Mouse (Mus musculus): ENCODE data around the gene Srcap. TPM values are rescaled to one million over a fixed set of nuclear protein-coding genes. Genes with fewer than 3 reads are reported as not detected.

Gene Srcap
- polyA plus RNA-seq, 1 experiment from 2014 or later, result 68.0 TPM

Small RNAs within 50 kb of the gene (microRNA-seq; reads per million reads assigned to microRNA genes)
- gene Gm47278 (not detected), gene Mir7060 (0.55 reads per million)

Other genes with a start within 250 kb of the Srcap start
- 59.9 and 62.3 TPM in 2 replicates for gene Sephs2, start 237.9 kb upstream of the Srcap start, polyA plus RNA-seq (2015; fragmentation: Nextera tagmentation; extraction: Ambion mirVana)
- gene Itgal, start 215.7 kb upstream of the Srcap start, polyA plus RNA-seq (2015; fragmentation: Nextera tagmentation; extraction: Ambion mirVana), result 0.19 and 0.37 TPM in 2 replicates
- 19.1 and 19.2 TPM in 2 replicates for gene Zfp768, start 166.4 kb upstream of the Srcap start, polyA plus RNA-seq (2015; fragmentation: Nextera tagmentation; extraction: Ambion mirVana)
- gene Zfp747, start 135.9 kb upstream of the Srcap start, polyA plus RNA-seq (2015; fragmentation: Nextera tagmentation; extraction: Ambion mirVana), result 10.3 and 10.5 TPM in 2 replicates
- 5.2 and 6.6 TPM in 2 replicates for gene 9130019O22Rik, start 124.8 kb upstream of the Srcap start, polyA plus RNA-seq (2015; fragmentation: Nextera tagmentation; extraction: Ambion mirVana)
- 6.3 and 6.6 TPM in 2 replicates for gene E430018J23Rik, start 118.4 kb upstream of the Srcap start, polyA plus RNA-seq (2015; fragmentation: Nextera tagmentation; extraction: Ambion mirVana)
- gene Zfp764, start 105.2 kb upstream of the Srcap start, polyA plus RNA-seq (2015; fragmentation: Nextera tagmentation; extraction: Ambion mirVana), result 5.7 and 6.4 TPM in 2 replicates
- 32.0 and 34.2 TPM in 2 replicates for gene Zfp688, start 89.9 kb upstream of the Srcap start, polyA plus RNA-seq (2015; fragmentation: Nextera tagmentation; extraction: Ambion mirVana)
- gene Zfp689, start 62.8 kb upstream of the Srcap start, polyA plus RNA-seq (2015; fragmentation: Nextera tagmentation; extraction: Ambion mirVana), result 16.1 and 16.4 TPM in 2 replicates
- gene Prr14, start 52.4 kb upstream of the Srcap start, polyA plus RNA-seq (2015; fragmentation: Nextera tagmentation; extraction: Ambion mirVana), result 40.5 TPM in 2 replicates
- gene Fbrs, start 32.8 kb upstream of the Srcap start, polyA plus RNA-seq (2015; fragmentation: Nextera tagmentation; extraction: Ambion mirVana), result 13.8 and 15.9 TPM in 2 replicates
- gene Gm42715, start 7.6 kb downstream of the Srcap start, polyA plus RNA-seq (2015; fragmentation: Nextera tagmentation; extraction: Ambion mirVana), result 17.4 and 17.5 TPM in 2 replicates
- gene Tmem265, start 49.4 kb downstream of the Srcap start, polyA plus RNA-seq (2015; fragmentation: Nextera tagmentation; extraction: Ambion mirVana), result 5.7 and 6.3 TPM in 2 replicates
- 60.0 and 61.0 TPM in 2 replicates for gene Phkg2, start 61.4 kb downstream of the Srcap start, polyA plus RNA-seq (2015; fragmentation: Nextera tagmentation; extraction: Ambion mirVana)
- 10.8 and 10.9 TPM in 2 replicates for gene Ccdc189, start 76.6 kb downstream of the Srcap start, polyA plus RNA-seq (2015; fragmentation: Nextera tagmentation; extraction: Ambion mirVana)
- 47.9 and 51.1 TPM in 2 replicates for gene Rnf40, start 76.8 kb downstream of the Srcap start, polyA plus RNA-seq (2015; fragmentation: Nextera tagmentation; extraction: Ambion mirVana)
- 25.5 and 26.6 TPM in 2 replicates for gene Zfp629, start 103.8 kb downstream of the Srcap start, polyA plus RNA-seq (2015; fragmentation: Nextera tagmentation; extraction: Ambion mirVana)
- 52.9 and 59.2 TPM in 2 replicates for gene Bcl7c, start 196.9 kb downstream of the Srcap start, polyA plus RNA-seq (2015; fragmentation: Nextera tagmentation; extraction: Ambion mirVana)
- gene Ctf1, start 200.8 kb downstream of the Srcap start, polyA plus RNA-seq (2015; fragmentation: Nextera tagmentation; extraction: Ambion mirVana), result 3.7 and 3.8 TPM in 2 replicates
- 0.12 and 0.15 TPM in 2 replicates for gene Ctf2, start 220.2 kb downstream of the Srcap start, polyA plus RNA-seq (2015; fragmentation: Nextera tagmentation; extraction: Ambion mirVana)
- 10.8 and 12.1 TPM in 2 replicates for gene Fbxl19, start 232.6 kb downstream of the Srcap start, polyA plus RNA-seq (2015; fragmentation: Nextera tagmentation; extraction: Ambion mirVana)